Mouse (Mus musculus) myocyte (in vitro differentiated cells): Measurements from ENCODE around the gene Kcnk10.

ENCODE experiments used
- CEBPB ChIP-seq: IDR thresholded peaks from 2 replicates; pipeline ENCODE4 v1.6.1; 2011; ENCODE audit warnings: mild to moderate bottlenecking, moderate library complexity; ENCODE audit not compliant: poor library complexity, insufficient read depth, severe bottlenecking
- E2F4 ChIP-seq: IDR thresholded peaks from one replicate; pipeline ENCODE4 v1.6.1; 2011; ENCODE audit warnings: mild to moderate bottlenecking, control low read depth, moderate library complexity; ENCODE audit not compliant: insufficient read depth
- MAX ChIP-seq: IDR thresholded peaks from one replicate; pipeline ENCODE4 v1.6.1; 2011; ENCODE audit warnings: low read depth, mild to moderate bottlenecking, control low read depth
- MYOD1 ChIP-seq, 3 experiments: IDR thresholded peaks; one replicate each; pipeline ENCODE4 v1.6.1; 2011; ENCODE audit warnings: control low read depth in 2 of 3, low read depth in 2 of 3, mild to moderate bottlenecking in 2 of 3, moderate library complexity in 1 of 3; ENCODE audit not compliant: insufficient read length in 2 of 3, control insufficient read depth in 1 of 3
- MYOG ChIP-seq, 3 experiments: IDR thresholded peaks; one replicate each; pipeline ENCODE4 v1.6.1; 2011; ENCODE audit warnings: control low read depth in 2 of 3, low read depth in 2 of 3, mild to moderate bottlenecking in 2 of 3; ENCODE audit not compliant: insufficient read length in 2 of 3, control insufficient read depth in 1 of 3, insufficient read depth in 1 of 3
- POLR2A ChIP-seq: IDR thresholded peaks from one replicate; pipeline ENCODE4 v1.6.1; 2011; ENCODE audit warnings: low read depth, mild to moderate bottlenecking, control low read depth, moderate library complexity; ENCODE audit not compliant: insufficient read length
- POLR2AphosphoS2 ChIP-seq: IDR thresholded peaks from one replicate; pipeline ENCODE4 v1.6.1; 2011; ENCODE audit warnings: low read depth, control low read depth; ENCODE audit not compliant: insufficient read length
- SRF ChIP-seq: IDR thresholded peaks from one replicate; pipeline ENCODE4 v1.6.1; 2011; ENCODE audit warnings: low read depth; ENCODE audit not compliant: control insufficient read depth, insufficient read length
- TCF12 ChIP-seq: IDR thresholded peaks from one replicate; pipeline ENCODE4 v1.6.1; 2011; ENCODE audit warnings: mild to moderate bottlenecking, control low read depth; ENCODE audit not compliant: poor library complexity, insufficient read depth, severe bottlenecking
- USF1 ChIP-seq: IDR thresholded peaks from one replicate; pipeline ENCODE4 v1.6.1; 2011; ENCODE audit warnings: low read depth, mild to moderate bottlenecking, control low read depth, moderate library complexity

GRCm38 (mm10) chr12:98396586-98396985, 181.5 kb downstream of the Kcnk10 start:
- TF ChIP-seq POLR2A (no peak), USF1 (no peak), MYOD1 (IDR thresholded peaks at IDR 0.05; ENCODE audit: control insufficient read depth in 1 of 3, insufficient read length in 2 of 3, low read depth in 2 of 3) (no peak), E2F4 (no peak), CEBPB (no peak), TCF12 (no peak), MYOG (IDR thresholded peaks at IDR 0.05; ENCODE audit: control insufficient read depth in 1 of 3, insufficient read depth in 1 of 3, insufficient read length in 2 of 3, low read depth in 2 of 3) (no peak), MAX (no peak), SRF (no peak), POLR2AphosphoS2 (no peak)
